Mouse (Mus musculus): ENCODE results near the gene Fat3. TPM values are rescaled to one million over a fixed set of nuclear protein-coding genes. Genes with fewer than 3 reads are reported as not detected.

Fat3 gene
- polyA plus RNA-seq, 1 experiment = not detected

- Histone ChIP-seq H3K4me3 (replicated peaks; ENCODE audit: control insufficient read depth, low read depth, low read length) (no peak overlapping the region), H3K4me1 (ENCODE audit: control insufficient read depth, insufficient read depth, low read length) (no peaks in the 10 kb centered on the region), H3K27ac (ENCODE audit: control insufficient read depth, insufficient read depth, low read depth, low read length, poor library complexity) (no peak overlapping the region)
- no peak for TF ChIP-seq CTCF (IDR thresholded peaks at IDR 0.05; ENCODE audit: control insufficient read depth, insufficient read depth, low read length)
- TF ChIP-seq POLR2A (IDR thresholded peaks at IDR 0.05; ENCODE audit: borderline replicate concordance, control insufficient read depth, low read depth, low read length) = no peak
- 2% methylated on average over 35 of the region's 35 CpGs for WGBS
Measured at GRCm38 (mm10) chr9:16499621-16500381, 1.3 kb downstream of the Fat3 start.

DNA sequence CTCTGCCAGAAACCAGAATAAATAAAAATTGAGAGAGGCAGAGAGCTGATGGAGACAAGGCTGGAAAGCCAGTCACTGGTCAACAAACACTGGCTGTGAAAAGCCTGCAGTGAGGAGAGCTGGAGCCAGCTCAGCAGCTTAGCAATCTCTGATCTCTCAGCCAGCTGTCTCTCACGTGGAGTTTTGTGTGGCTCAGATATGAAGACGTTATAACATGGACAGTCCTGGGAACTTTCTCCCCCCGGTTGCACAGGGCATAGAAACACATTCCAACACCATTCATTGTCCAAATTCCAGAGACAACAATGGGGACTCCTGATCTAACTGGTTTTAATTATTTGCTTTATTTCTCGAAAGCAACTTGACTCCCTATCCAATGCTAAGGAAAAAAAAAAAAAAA is 2.2 kb downstream of the Fat3 start:
- 19% methylated on average over 4 of the region's 4 CpGs for WGBS
- Histone ChIP-seq H3K4me3 (replicated peaks; ENCODE audit: control insufficient read depth, low read depth, low read length) (no peak overlapping the region), H3K27ac (ENCODE audit: control insufficient read depth, insufficient read depth, low read depth, low read length, poor library complexity) (no peak overlapping the region), H3K4me1 (ENCODE audit: control insufficient read depth, insufficient read depth, low read length) (no peaks in the 10 kb centered on the region)
- TF ChIP-seq POLR2A (IDR thresholded peaks at IDR 0.05; ENCODE audit: borderline replicate concordance, control insufficient read depth, low read depth, low read length) (no peak), CTCF (IDR thresholded peaks at IDR 0.05; ENCODE audit: control insufficient read depth, insufficient read depth, low read length) (no peak)

DNA sequence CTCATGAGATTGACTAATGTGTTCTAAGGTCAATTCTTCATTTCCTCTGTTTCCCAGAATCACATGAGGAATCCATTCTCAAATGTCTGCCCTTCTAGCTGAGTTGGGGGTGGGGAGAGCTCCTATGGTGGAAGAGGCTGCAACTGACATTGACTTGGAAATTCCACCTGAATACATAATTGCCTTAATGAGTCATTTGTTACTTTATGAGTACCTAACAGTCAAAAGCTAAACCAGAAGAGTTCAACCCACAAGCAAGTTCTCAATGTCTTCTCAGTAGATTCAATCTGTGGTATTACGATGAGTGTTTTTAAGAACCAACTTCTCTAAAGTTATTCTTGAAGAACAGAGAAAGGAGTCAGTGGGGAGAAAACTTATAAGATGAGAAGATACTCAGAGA is 3.7 kb downstream of the Fat3 start:
- TF ChIP-seq CTCF (IDR thresholded peaks at IDR 0.05; ENCODE audit: control insufficient read depth, insufficient read depth, low read length) (no peak), POLR2A (IDR thresholded peaks at IDR 0.05; ENCODE audit: borderline replicate concordance, control insufficient read depth, low read depth, low read length) (no peak)
- 82% methylated on average over 1 of the region's 1 CpGs for whole genome bisulfite sequencing
- Histone ChIP-seq H3K27ac (ENCODE audit: control insufficient read depth, insufficient read depth, low read depth, low read length, poor library complexity) (no peak overlapping the region), H3K4me1 (ENCODE audit: control insufficient read depth, insufficient read depth, low read length) (no peaks in the 10 kb centered on the region), H3K4me3 (replicated peaks; ENCODE audit: control insufficient read depth, low read depth, low read length) (no peak overlapping the region)

- WGBS = 78% methylated on average over 3 of the region's 3 CpGs
- TF ChIP-seq POLR2A (IDR thresholded peaks at IDR 0.05; ENCODE audit: borderline replicate concordance, control insufficient read depth, low read depth, low read length) (no peak), CTCF (IDR thresholded peaks at IDR 0.05; ENCODE audit: control insufficient read depth, insufficient read depth, low read length) (no peak)
- H3K27ac ChIP-seq (ENCODE audit: control insufficient read depth, insufficient read depth, low read depth, low read length, poor library complexity) = no peak overlapping the region
Measured at GRCm38 (mm10) chr9:16496331-16496730, 4.8 kb downstream of the Fat3 start.

DNA sequence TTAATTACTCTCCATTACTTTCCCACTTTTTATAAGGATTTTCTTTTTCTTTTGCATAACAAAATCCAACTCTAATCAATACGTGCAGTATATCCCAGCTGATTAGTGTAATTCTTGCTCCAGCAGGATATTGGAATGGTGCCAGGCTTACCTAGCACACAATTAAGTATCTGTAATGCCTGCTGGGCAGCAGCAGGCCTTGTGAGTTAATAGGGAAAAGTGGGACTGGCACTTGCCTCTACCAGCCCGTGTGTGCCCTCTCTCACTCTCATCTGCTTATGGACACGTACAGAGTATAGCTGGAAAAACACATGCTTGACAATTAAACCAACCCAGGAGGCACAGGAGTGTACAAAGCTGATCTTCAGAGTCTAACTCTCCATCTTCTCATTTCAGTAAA is 11.4 kb downstream of the Fat3 start:
- TF ChIP-seq POLR2A (IDR thresholded peaks at IDR 0.05; ENCODE audit: borderline replicate concordance, control insufficient read depth, low read depth, low read length) = no peak
- TF ChIP-seq CTCF (IDR thresholded peaks at IDR 0.05; ENCODE audit: control insufficient read depth, insufficient read depth, low read length) = no peak
- Histone ChIP-seq H3K4me3 (replicated peaks; ENCODE audit: control insufficient read depth, low read depth, low read length) (no peak overlapping the region), H3K4me1 (ENCODE audit: control insufficient read depth, insufficient read depth, low read length) (no peaks in the 10 kb centered on the region), H3K27ac (ENCODE audit: control insufficient read depth, insufficient read depth, low read depth, low read length, poor library complexity) (no peak overlapping the region)
- 68% methylated on average over 3 of the region's 3 CpGs for WGBS

More at GRCm38 (mm10) chr9:16496331-16496730, 4.8 kb downstream of the Fat3 start:
- H3K4me1 ChIP-seq (ENCODE audit: control insufficient read depth, insufficient read depth, low read length) = no peaks in the 10 kb centered on the region
- no peak overlapping the region for H3K4me3 ChIP-seq (replicated peaks; ENCODE audit: control insufficient read depth, low read depth, low read length)

DNA sequence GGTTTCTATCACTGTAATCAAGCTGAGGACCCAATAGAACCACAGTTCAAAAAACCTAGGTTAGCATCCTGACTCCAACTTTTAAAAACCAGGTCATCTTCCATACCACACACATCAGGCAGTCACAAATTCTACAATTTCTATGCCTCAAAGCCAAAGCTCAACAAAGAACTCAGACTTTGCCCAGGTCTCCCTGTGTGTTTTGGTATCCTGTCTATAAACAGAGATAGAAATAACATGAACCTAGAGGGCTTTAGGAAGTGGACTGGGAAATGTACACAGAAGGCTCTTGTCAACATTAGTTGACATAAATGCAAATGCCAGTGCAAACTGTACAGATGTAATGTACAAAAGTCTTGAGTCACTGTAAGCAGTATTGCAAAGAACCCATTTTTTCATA is 13.5 kb downstream of the Fat3 start:
- Histone ChIP-seq H3K4me3 (replicated peaks; ENCODE audit: control insufficient read depth, low read depth, low read length) (no peak overlapping the region), H3K4me1 (ENCODE audit: control insufficient read depth, insufficient read depth, low read length) (no peaks in the 10 kb centered on the region), H3K27ac (ENCODE audit: control insufficient read depth, insufficient read depth, low read depth, low read length, poor library complexity) (no peak overlapping the region)
- no peak for TF ChIP-seq POLR2A (IDR thresholded peaks at IDR 0.05; ENCODE audit: borderline replicate concordance, control insufficient read depth, low read depth, low read length)
- TF ChIP-seq CTCF (IDR thresholded peaks at IDR 0.05; ENCODE audit: control insufficient read depth, insufficient read depth, low read length) = no peak

- no peaks in the 10 kb centered on the region for H3K4me1 ChIP-seq (ENCODE audit: control insufficient read depth, insufficient read depth, low read length)
- no peak overlapping the region for H3K27ac ChIP-seq (ENCODE audit: control insufficient read depth, insufficient read depth, low read depth, low read length, poor library complexity)
- TF ChIP-seq POLR2A (IDR thresholded peaks at IDR 0.05; ENCODE audit: borderline replicate concordance, control insufficient read depth, low read depth, low read length) = no peak
- TF ChIP-seq CTCF (IDR thresholded peaks at IDR 0.05; ENCODE audit: control insufficient read depth, insufficient read depth, low read length) = no peak
- WGBS = 76% methylated on average over 1 of the region's 1 CpGs
- H3K4me3 ChIP-seq (replicated peaks; ENCODE audit: control insufficient read depth, low read depth, low read length) = no peak overlapping the region
Measured at GRCm38 (mm10) chr9:16486229-16486628, 14.9 kb downstream of the Fat3 start.

DNA sequence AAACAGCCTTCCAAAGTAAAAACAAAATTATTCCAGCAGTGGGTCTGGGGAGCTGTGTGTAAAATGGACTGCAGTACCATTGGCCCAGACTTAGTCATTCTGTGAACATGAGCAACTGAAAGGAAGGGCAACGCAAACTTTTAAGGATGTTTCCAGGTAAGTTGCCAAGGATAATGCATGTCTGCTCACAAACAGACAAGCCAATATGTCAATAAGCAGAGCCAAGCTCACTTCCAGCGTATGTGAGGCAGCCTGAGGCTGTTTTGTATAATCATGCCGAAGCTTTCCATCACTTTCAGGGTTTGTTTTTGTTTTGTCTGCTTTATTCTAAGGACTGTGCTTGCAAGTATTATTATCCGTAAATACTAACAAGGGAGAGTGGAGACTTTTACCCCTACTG is 15.9 kb downstream of the Fat3 start:
- Histone ChIP-seq H3K4me1 (ENCODE audit: control insufficient read depth, insufficient read depth, low read length) (no peaks in the 10 kb centered on the region), H3K27ac (ENCODE audit: control insufficient read depth, insufficient read depth, low read depth, low read length, poor library complexity) (no peak overlapping the region), H3K4me3 (replicated peaks; ENCODE audit: control insufficient read depth, low read depth, low read length) (no peak overlapping the region)
- TF ChIP-seq CTCF (IDR thresholded peaks at IDR 0.05; ENCODE audit: control insufficient read depth, insufficient read depth, low read length) = no peak
- TF ChIP-seq POLR2A (IDR thresholded peaks at IDR 0.05; ENCODE audit: borderline replicate concordance, control insufficient read depth, low read depth, low read length) = no peak
- 69% methylated on average over 4 of the region's 4 CpGs for WGBS

GRCm38 (mm10) chr9:16484765-16485164 is 16.3 kb downstream of the Fat3 start:
- TF ChIP-seq POLR2A (IDR thresholded peaks at IDR 0.05; ENCODE audit: borderline replicate concordance, control insufficient read depth, low read depth, low read length) = no peak
- TF ChIP-seq CTCF (IDR thresholded peaks at IDR 0.05; ENCODE audit: control insufficient read depth, insufficient read depth, low read length) = no peak
- no peak overlapping the region for H3K4me3 ChIP-seq (replicated peaks; ENCODE audit: control insufficient read depth, low read depth, low read length)
- no peak overlapping the region for H3K27ac ChIP-seq (ENCODE audit: control insufficient read depth, insufficient read depth, low read depth, low read length, poor library complexity)
- 73% methylated on average over 2 of the region's 2 CpGs for WGBS
- no peaks in the 10 kb centered on the region for H3K4me1 ChIP-seq (ENCODE audit: control insufficient read depth, insufficient read depth, low read length)

All from bone marrow, adult 2 months (tissue).